Mouse (Mus musculus) embryonic facial prominence, embryonic 11.5 days (tissue): ENCODE results near the gene Anapc16. TPM values are rescaled to one million over a fixed set of nuclear protein-coding genes. Genes with fewer than 3 reads are reported as not detected.

ENCODE experiments used
- ATAC-seq: fragments of 200-750 bp; cut with Nextera tagmentation; replicated peaks from 2 replicates; pipeline ENCODE4 v1.8.0; 2017; ENCODE audit warnings: low read depth; ENCODE audit not compliant: insufficient number of reproducible peaks, low FRiP score, low TSS enrichment
- DNase-seq: peaks from one replicate; pipeline ENCODE4 v3.0.0-alpha.2; 2015; ENCODE audit warnings: low spot score
- H3K27ac ChIP-seq: fragments of 300-500 bp; sonication (generic); replicated peaks from 2 replicates; pipeline ENCODE4 v1.5.1; 2014; ENCODE audit warnings: mild to moderate bottlenecking, low read depth, low read length, control low read depth
- H3K27me3 ChIP-seq: fragments of 300-500 bp; sonication (generic); 2 replicates; pipeline ENCODE4 v1.6.1; 2014; ENCODE audit warnings: mild to moderate bottlenecking, low read length, moderate library complexity, mixed read lengths; ENCODE audit not compliant: control insufficient read depth, insufficient read depth
- H3K36me3 ChIP-seq: fragments of 300-500 bp; sonication (generic); replicated peaks from 2 replicates; pipeline ENCODE4 v1.6.1; 2014; ENCODE audit warnings: low read depth, mild to moderate bottlenecking, low read length, moderate library complexity, mixed read lengths; ENCODE audit not compliant: control insufficient read depth, insufficient read depth
- H3K4me1 ChIP-seq: fragments of 300-500 bp; sonication (generic); 2 replicates; pipeline ENCODE4 v1.6.1; 2014; ENCODE audit warnings: low read length, mixed read lengths; ENCODE audit not compliant: control insufficient read depth, insufficient read depth
- H3K4me2 ChIP-seq: fragments of 300-500 bp; sonication (generic); 2 replicates; pipeline ENCODE4 v1.6.1; 2014; ENCODE audit warnings: low read depth, mild to moderate bottlenecking, control low read depth, low read length, moderate library complexity
- H3K4me3 ChIP-seq: fragments of 300-500 bp; sonication (generic); 2 replicates; pipeline ENCODE4 v1.5.1; 2014; ENCODE audit warnings: low read depth, low read length, control low read depth
- H3K9ac ChIP-seq: fragments of 300-500 bp; sonication (generic); replicated peaks from 2 replicates; pipeline ENCODE4 v1.6.1; 2014; ENCODE audit warnings: mild to moderate bottlenecking, control low read depth, low read length
- H3K9me3 ChIP-seq: fragments of 300-500 bp; sonication (generic); replicated peaks from 2 replicates; pipeline ENCODE4 v1.6.1; 2016; ENCODE audit warnings: mild to moderate bottlenecking, low read length, inconsistent platforms, mixed read lengths; ENCODE audit not compliant: control insufficient read depth
- whole genome bisulfite sequencing: fragments of 180-500 bp; shearing (Covaris S2); extraction: QIAGEN DNeasy Blood & Tissue Kit; methylation state at CpG from one replicate; pipeline ENCODE4 v1.1.7; 2014; 5-methylcytosine and 5-hydroxymethylcytosine counted together
- polyA plus RNA-seq: library from polyadenylated mRNA; unstranded; fragments of >200 nt; fragmentation: Nextera tagmentation; extraction: Ambion mirVana; gene quantifications from 2 replicates; pipeline ENCODE4 v1.2.1, GENCODE M21; 2014

The Anapc16 gene
- 88.7 and 93.8 TPM in 2 replicates for polyA plus RNA-seq

- DNase-seq (peak; percentile 98), ATAC-seq (peak; percentile 92)
- under 1% methylated on average over 51 of the region's 51 CpGs for WGBS
- H3K4me1 ChIP-seq: no peaks in the 10 kb centered on the region
- peak within 1 kb of the TSS; percentile 79 for H3K9ac ChIP-seq
- peak within 1 kb of the TSS; percentile 72 for H3K4me2 ChIP-seq
- H3K4me3 ChIP-seq: peak within 1 kb of the TSS; percentile 54
- no peaks in the 10 kb centered on the region for H3K36me3 ChIP-seq
- H3K9me3 ChIP-seq: no peaks in the 10 kb centered on the region
- peak within 1 kb of the TSS; percentile 97 for H3K27ac ChIP-seq
- no peaks in the 10 kb centered on the region for H3K27me3 ChIP-seq
These were observed at the start of gene Anapc16, which contains the start of gene Ascc1 for GRCm38 (mm10) chr10:60002673-60003212. Gene Anapc16, minus strand, starts transcription at chr10:60003135. Gene Ascc1, plus strand, starts transcription at chr10:60002805.

GRCm38 (mm10) chr10:60050581-60050980 lies 47.6 kb upstream of the Anapc16 start:
- no peak overlapping the region for H3K4me2 ChIP-seq
- H3K36me3 ChIP-seq: no peaks in the 10 kb centered on the region
- ATAC-seq (no peak), DNase-seq (no peak)
- H3K9me3 ChIP-seq: no peaks in the 10 kb centered on the region
- no peak overlapping the region for H3K27ac ChIP-seq
- 91% methylated on average over 10 of the region's 10 CpGs for WGBS
- H3K4me1 ChIP-seq: no peaks in the 10 kb centered on the region
- no peak overlapping the region for H3K9ac ChIP-seq
- no peaks in the 10 kb centered on the region for H3K27me3 ChIP-seq
- no peak overlapping the region for H3K4me3 ChIP-seq

GRCm38 (mm10) chr10:60046696-60047095 lies 43.8 kb upstream of the Anapc16 start:
- Histone ChIP-seq H3K4me3 (no peak overlapping the region), H3K36me3 (no peaks in the 10 kb centered on the region), H3K4me1 (no peaks in the 10 kb centered on the region), H3K9ac (no peak overlapping the region), H3K4me2 (no peak overlapping the region), H3K9me3 (no peaks in the 10 kb centered on the region), H3K27ac (no peak overlapping the region), H3K27me3 (no peaks in the 10 kb centered on the region)
- no peak for ATAC-seq
- 74% methylated on average over 5 of the region's 5 CpGs for WGBS
- DNase-seq: no peak

- no peaks in the 10 kb centered on the region for H3K4me1 ChIP-seq
- DNase-seq (no peak), ATAC-seq (no peak)
- no peak overlapping the region for H3K4me2 ChIP-seq
- H3K27me3 ChIP-seq: no peaks in the 10 kb centered on the region
- H3K9me3 ChIP-seq: no peaks in the 10 kb centered on the region
- WGBS: 83% methylated on average over 8 of the region's 8 CpGs
- H3K4me3 ChIP-seq: no peak overlapping the region
- H3K36me3 ChIP-seq: no peaks in the 10 kb centered on the region
- no peak overlapping the region for H3K27ac ChIP-seq
- H3K9ac ChIP-seq: no peak overlapping the region
These were observed 39.5 kb upstream of the Anapc16 start for GRCm38 (mm10) chr10:60042350-60042922.

GRCm38 (mm10) chr10:60035744-60036143 lies 32.8 kb upstream of the Anapc16 start:
- DNase-seq (no peak), ATAC-seq (no peak)
- no peaks in the 10 kb centered on the region for H3K4me1 ChIP-seq
- no peaks in the 10 kb centered on the region for H3K9me3 ChIP-seq
- no peak overlapping the region for H3K4me2 ChIP-seq
- H3K4me3 ChIP-seq: no peak overlapping the region
- 73% methylated on average over 4 of the region's 4 CpGs for WGBS
- H3K36me3 ChIP-seq: no peaks in the 10 kb centered on the region
- H3K27ac ChIP-seq: no peak overlapping the region
- no peaks in the 10 kb centered on the region for H3K27me3 ChIP-seq
- no peak overlapping the region for H3K9ac ChIP-seq

GRCm38 (mm10) chr10:60034621-60035020 lies 31.7 kb upstream of the Anapc16 start:
- no peak overlapping the region for H3K4me3 ChIP-seq
- no peaks in the 10 kb centered on the region for H3K4me1 ChIP-seq
- DNase-seq: no peak
- H3K27ac ChIP-seq: no peak overlapping the region
- no peaks in the 10 kb centered on the region for H3K9me3 ChIP-seq
- no peaks in the 10 kb centered on the region for H3K27me3 ChIP-seq
- no peaks in the 10 kb centered on the region for H3K36me3 ChIP-seq
- no peak overlapping the region for H3K4me2 ChIP-seq
- H3K9ac ChIP-seq: no peak overlapping the region
- WGBS: 79% methylated on average over 3 of the region's 3 CpGs
- peak; percentile 39; the same call in 1 of the 2 replicates for ATAC-seq

GRCm38 (mm10) chr10:60033064-60033463 lies 30.1 kb upstream of the Anapc16 start:
- DNase-seq (no peak), ATAC-seq (no peak)
- no peaks in the 10 kb centered on the region for H3K36me3 ChIP-seq
- H3K9me3 ChIP-seq: no peaks in the 10 kb centered on the region
- 27% methylated on average over 5 of the region's 5 CpGs for WGBS
- no peak overlapping the region for H3K9ac ChIP-seq
- H3K4me1 ChIP-seq: no peaks in the 10 kb centered on the region
- no peaks in the 10 kb centered on the region for H3K27me3 ChIP-seq
- no peak overlapping the region for H3K4me3 ChIP-seq
- no peak overlapping the region for H3K27ac ChIP-seq
- no peak overlapping the region for H3K4me2 ChIP-seq

- H3K9ac ChIP-seq: no peak overlapping the region
- no peak for ATAC-seq
- H3K4me3 ChIP-seq: no peak overlapping the region
- H3K27me3 ChIP-seq: no peaks in the 10 kb centered on the region
- no peak overlapping the region for H3K27ac ChIP-seq
- no peaks in the 10 kb centered on the region for H3K9me3 ChIP-seq
- 54% methylated on average over 2 of the region's 2 CpGs for WGBS
- H3K36me3 ChIP-seq: no peaks in the 10 kb centered on the region
- no peak for DNase-seq
- H3K4me2 ChIP-seq: no peak overlapping the region
- H3K4me1 ChIP-seq: no peaks in the 10 kb centered on the region
These were observed 29.7 kb upstream of the Anapc16 start for GRCm38 (mm10) chr10:60032622-60033021.
